Mouse (Mus musculus): ENCODE measurements around the gene Cog8. TPM values are rescaled to one million over a fixed set of nuclear protein-coding genes. Genes with fewer than 3 reads are reported as not detected.
"Not testable (repeated sequence)": the region's sequence is repeated elsewhere in the genome, so short reads cannot be mapped to it uniquely, and the experiment has no call there.

The Cog8 gene
- total RNA-seq, 2 experiments from 2014 or later, result 24.2 to 26.6 TPM

- DNase-seq, result no peak
Observed at GRCm38 (mm10) chr8:107045478-107045877, 11.0 kb downstream of the Cog8 start.

GRCm38 (mm10) chr8:107040632-107041031 is 15.9 kb downstream of the Cog8 start:
- DNase-seq, result no peak

- no peak for DNase-seq
Observed at GRCm38 (mm10) chr8:107036626-107037025, 19.9 kb downstream of the Cog8 start.

- no peak for DNase-seq
Observed at GRCm38 (mm10) chr8:107035641-107036040, 20.8 kb downstream of the Cog8 start.

- not testable (repeated sequence) for DNase-seq
Observed at GRCm38 (mm10) chr8:107033609-107034008, 22.9 kb downstream of the Cog8 start.

GRCm38 (mm10) chr8:107031577-107032090 is 24.9 kb downstream of the Cog8 start:
- no peak for DNase-seq

GRCm38 (mm10) chr8:107030650-107031576 is 25.6 kb downstream of the Cog8 start, which contains the start of gene Vps4a:
Gene Vps4a (plus strand): TSS chr8:107031222.
- peak; percentile 100 for DNase-seq

GRCm38 (mm10) chr8:107030058-107030457 is 26.4 kb downstream of the Cog8 start:
- no peak for DNase-seq

- DNase-seq, result no peak
Observed at GRCm38 (mm10) chr8:107029310-107029709, 27.2 kb downstream of the Cog8 start.

- DNase-seq, result peak; percentile 63
Observed at GRCm38 (mm10) chr8:107023479-107023878, 33.0 kb downstream of the Cog8 start.

- DNase-seq, result no peak
Observed at GRCm38 (mm10) chr8:107014915-107015314, 41.6 kb downstream of the Cog8 start.

GRCm38 (mm10) chr8:107012666-107013065 is 43.8 kb downstream of the Cog8 start:
- DNase-seq, result no peak

- no peak for DNase-seq
Observed at GRCm38 (mm10) chr8:107007795-107008194, 48.7 kb downstream of the Cog8 start.

GRCm38 (mm10) chr8:107002532-107002931 is 54.0 kb downstream of the Cog8 start:
- DNase-seq, result peak; percentile 94

GRCm38 (mm10) chr8:106999068-106999467 is 57.4 kb downstream of the Cog8 start:
- peak; percentile 27 for DNase-seq

GRCm38 (mm10) chr8:106997416-106997815 is 59.1 kb downstream of the Cog8 start:
- no peak for DNase-seq

- DNase-seq, result not testable (repeated sequence)
Observed at GRCm38 (mm10) chr8:106996339-106996738, 60.1 kb downstream of the Cog8 start.

Small RNA genes lying within 50 kb of the gene (microRNA-seq; reads per million reads assigned to microRNA genes)
- not detected for gene Mir7075

Other genes starting within 250 kb of the Cog8 start
- gene Has3, start 186.4 kb downstream of the Cog8 start, total RNA-seq (2021), result 1 to 10 TPM in 1 of 2 experiments, under 1 TPM in 1; 0.96 to 2.2 TPM
- 10 to 100 TPM; 36.2 to 40.8 TPM for gene Utp4, start 163.1 kb downstream of the Cog8 start, total RNA-seq (2021)
- gene Sntb2, start 120.9 kb downstream of the Cog8 start, total RNA-seq (2021), result 10 to 100 TPM; 23.5 to 30.0 TPM
- gene Vps4a, start 25.5 kb downstream of the Cog8 start, total RNA-seq (2021), result 10 to 100 TPM; 54.5 to 55.5 TPM
- gene Pdf, start 8.1 kb downstream of the Cog8 start, total RNA-seq (2021), result 10 to 100 TPM; 36.4 to 42.2 TPM
- 10 to 100 TPM; 32.9 to 48.6 TPM for gene Nip7, start 188 bp upstream of the Cog8 start, total RNA-seq (2021)
- not detected for gene Tmed6, start 9.0 kb upstream of the Cog8 start, total RNA-seq (2021)
- gene Terf2, start 39.9 kb upstream of the Cog8 start, total RNA-seq (2021), result 10 to 100 TPM; 22.0 to 26.4 TPM
- gene Cyb5b, start 94.0 kb upstream of the Cog8 start, total RNA-seq (2021), result 100 to 1,000 TPM; 216 to 248 TPM
- gene Nfat5, start 236.8 kb upstream of the Cog8 start, total RNA-seq (2021), result 100 to 1,000 TPM in 1 of 2 experiments, 10 to 100 TPM in 1; 68.6 to 138 TPM